Mouse (Mus musculus) CD8-positive naive resting alpha-beta T cell, adult 2 months (primary cell): Measurements from ENCODE around the gene BC030499.

Experiments used
- DNase-seq, 2 experiments: peaks; one replicate each; pipeline ENCODE4 v3.0.0; 2022; ENCODE audit warnings: low read depth in 2 of 2, low spot score in 2 of 2

The BC030499 gene

GRCm38 (mm10) chr11:78301357-78302084 lies 10.9 kb downstream of the BC030499 start, which contains the start of gene Spag5:
Gene Spag5, plus strand, starts transcription at chr11:78301529.
- peak; percentile 82 to 87 for DNase-seq

GRCm38 (mm10) chr11:78305272-78305671 lies 14.6 kb downstream of the BC030499 start:
- DNase-seq: no peak

GRCm38 (mm10) chr11:78310861-78311511 lies 20.3 kb downstream of the BC030499 start:
- DNase-seq: no peak

- no peak for DNase-seq
These were observed 23.0 kb downstream of the BC030499 start for GRCm38 (mm10) chr11:78313662-78314061.

GRCm38 (mm10) chr11:78318411-78318810 lies 27.8 kb downstream of the BC030499 start:
- DNase-seq: no peak

- DNase-seq: no peak
These were observed 31.6 kb downstream of the BC030499 start for GRCm38 (mm10) chr11:78322076-78322831.

- DNase-seq: peak; percentile 66 to 82
These were observed 32.2 kb downstream of the BC030499 start, which contains the start of gene Aldoc for GRCm38 (mm10) chr11:78322860-78323259. Gene Aldoc, plus strand, starts transcription at chr11:78322968.

GRCm38 (mm10) chr11:78324000-78324785 lies 33.6 kb downstream of the BC030499 start:
- no peak for DNase-seq

GRCm38 (mm10) chr11:78324965-78325364 lies 34.3 kb downstream of the BC030499 start:
- DNase-seq: no peak

GRCm38 (mm10) chr11:78327215-78327614 lies 36.6 kb downstream of the BC030499 start:
- DNase-seq: no peak

GRCm38 (mm10) chr11:78327634-78328511 lies 37.2 kb downstream of the BC030499 start, which contains the start of gene Pigs:
Gene Pigs, plus strand, starts transcription at chr11:78328415.
- DNase-seq: peak; percentile 83 to 92

- no peak for DNase-seq
These were observed 37.9 kb downstream of the BC030499 start for GRCm38 (mm10) chr11:78328512-78329056.

GRCm38 (mm10) chr11:78332676-78333075 lies 42.0 kb downstream of the BC030499 start:
- no peak for DNase-seq

- DNase-seq: no peak
These were observed 43.4 kb downstream of the BC030499 start for GRCm38 (mm10) chr11:78333992-78334391.

GRCm38 (mm10) chr11:78337040-78337439 lies 46.4 kb downstream of the BC030499 start:
- no peak for DNase-seq

- DNase-seq: no peak
These were observed 51.1 kb downstream of the BC030499 start for GRCm38 (mm10) chr11:78341702-78342101.

GRCm38 (mm10) chr11:78343381-78344327 lies 53.0 kb downstream of the BC030499 start, which contains the start of gene Unc119:
Gene Unc119, plus strand, starts transcription at chr11:78343482.
- peak; percentile 44 to 57 for DNase-seq

- DNase-seq: no peak
These were observed 53.8 kb downstream of the BC030499 start for GRCm38 (mm10) chr11:78344328-78344889.
